Mouse (Mus musculus) intestine, postnatal 0 days (tissue): ENCODE results near the gene Hpcal1. TPM values are rescaled to one million over a fixed set of nuclear protein-coding genes. Genes with fewer than 3 reads are reported as not detected.

ENCODE experiments used
- ATAC-seq: fragments of 200-750 bp; cut with Nextera tagmentation; 2 replicates; pipeline ENCODE4 v1.8.0; 2017; ENCODE audit warnings: mild to moderate bottlenecking, moderate TSS enrichment, moderate library complexity
- H3K27ac ChIP-seq: fragments of 300-500 bp; sonication (generic); 2 replicates; pipeline ENCODE4 v1.5.1; 2014; ENCODE audit warnings: mild to moderate bottlenecking, low read depth, low read length, moderate library complexity
- H3K27me3 ChIP-seq: fragments of 300-500 bp; sonication (generic); replicated peaks from 2 replicates; pipeline ENCODE4 v1.6.1; 2014; ENCODE audit warnings: low read length, mixed read lengths; ENCODE audit not compliant: control insufficient read depth, insufficient read depth
- H3K36me3 ChIP-seq: fragments of 300-500 bp; sonication (generic); 2 replicates; pipeline ENCODE4 v1.6.1; 2014; ENCODE audit warnings: mild to moderate bottlenecking, moderate library complexity; ENCODE audit not compliant: control insufficient read depth, insufficient read depth
- H3K4me1 ChIP-seq: fragments of 300-500 bp; sonication (generic); replicated peaks from 2 replicates; pipeline ENCODE4 v1.6.1; 2014; ENCODE audit warnings: antibody characterized with exemption, low read length, mixed read lengths; ENCODE audit not compliant: control insufficient read depth, insufficient read depth
- H3K4me2 ChIP-seq: fragments of 300-500 bp; sonication (generic); replicated peaks from 2 replicates; pipeline ENCODE4 v1.6.1; 2014; ENCODE audit warnings: low read depth, mild to moderate bottlenecking, moderate library complexity
- H3K4me3 ChIP-seq: fragments of 300-500 bp; sonication (generic); 2 replicates; pipeline ENCODE4 v1.5.1; 2014; ENCODE audit warnings: low read depth, low read length
- H3K9ac ChIP-seq: fragments of 300-500 bp; sonication (generic); 2 replicates; pipeline ENCODE4 v1.6.1; 2014; ENCODE audit warnings: mild to moderate bottlenecking, low read depth, low read length
- H3K9me3 ChIP-seq: fragments of 300-500 bp; sonication (generic); 2 replicates; pipeline ENCODE4 v1.6.1; 2016; ENCODE audit warnings: mixed run types; ENCODE audit not compliant: control insufficient read depth
- CTCF ChIP-seq: sonication (generic); IDR thresholded peaks from 2 replicates; pipeline ENCODE4 v1.5.1; 2016; ENCODE audit warnings: low read depth, mild to moderate bottlenecking, control low read depth, antibody characterized with exemption, moderate library complexity
- WGBS: fragments of 180-500 bp; shearing (Covaris S2); extraction: QIAGEN DNeasy Blood & Tissue Kit; methylation state at CpG from one replicate; pipeline ENCODE4 v1.1.7; 2014; 5-methylcytosine and 5-hydroxymethylcytosine counted together
- polyA plus RNA-seq: library from polyadenylated mRNA; unstranded; fragments of >200 nt; fragmentation: Nextera tagmentation; extraction: Ambion mirVana; gene quantifications from 2 replicates; pipeline ENCODE4 v1.2.1, GENCODE M21; 2015

The Hpcal1 gene
- polyA plus RNA-seq, 1 experiment from 2014 or later: 32.3 TPM

GRCm38 (mm10) chr12:17712571-17712970 lies 21.9 kb downstream of the Hpcal1 start:
- no peak for TF ChIP-seq CTCF
- Histone ChIP-seq H3K27me3 (no peaks in the 10 kb centered on the region), H3K9me3 (no peaks in the 10 kb centered on the region), H3K4me2 (no peak overlapping the region), H3K4me1 (0 out of 2 replicates have a peak, but pooled peaks cover 17% of the 10 kb centered on the region), H3K9ac (no peak overlapping the region), H3K27ac (no peak overlapping the region), H3K36me3 (no peaks in the 10 kb centered on the region), H3K4me3 (no peak overlapping the region)
- ATAC-seq: no peak
- 30% methylated on average over 1 of the region's 1 CpGs for WGBS

GRCm38 (mm10) chr12:17715720-17716478 lies 25.2 kb downstream of the Hpcal1 start:
- Histone ChIP-seq H3K4me3 (no peak overlapping the region), H3K4me1 (0 out of 2 replicates have a peak, but pooled peaks cover 5% of the 10 kb centered on the region), H3K27ac (no peak overlapping the region), H3K36me3 (no peaks in the 10 kb centered on the region), H3K9me3 (no peaks in the 10 kb centered on the region), H3K4me2 (no peak overlapping the region), H3K27me3 (no peaks in the 10 kb centered on the region), H3K9ac (no peak overlapping the region)
- no peak for ATAC-seq
- no peak for TF ChIP-seq CTCF
- WGBS: 88% methylated on average over 4 of the region's 4 CpGs

GRCm38 (mm10) chr12:17717257-17717656 lies 26.6 kb downstream of the Hpcal1 start:
- WGBS: 83% methylated on average over 1 of the region's 1 CpGs
- no peak overlapping the region for H3K4me3 ChIP-seq
- no peaks in the 10 kb centered on the region for H3K4me1 ChIP-seq
- H3K9me3 ChIP-seq: no peaks in the 10 kb centered on the region
- H3K27ac ChIP-seq: no peak overlapping the region
- TF ChIP-seq CTCF: no peak
- H3K9ac ChIP-seq: no peak overlapping the region
- no peaks in the 10 kb centered on the region for H3K36me3 ChIP-seq
- H3K27me3 ChIP-seq: no peaks in the 10 kb centered on the region
- ATAC-seq: no peak
- no peak overlapping the region for H3K4me2 ChIP-seq

- ATAC-seq: no peak
- WGBS: 41% methylated on average over 6 of the region's 6 CpGs
- Histone ChIP-seq H3K9ac (no peak overlapping the region), H3K9me3 (no peaks in the 10 kb centered on the region), H3K27me3 (no peaks in the 10 kb centered on the region), H3K27ac (no peak overlapping the region), H3K4me2 (no peak overlapping the region), H3K4me1 (no peaks in the 10 kb centered on the region), H3K36me3 (no peaks in the 10 kb centered on the region), H3K4me3 (no peak overlapping the region)
- TF ChIP-seq CTCF: no peak
Measured at GRCm38 (mm10) chr12:17718146-17718545, 27.5 kb downstream of the Hpcal1 start.

DNA sequence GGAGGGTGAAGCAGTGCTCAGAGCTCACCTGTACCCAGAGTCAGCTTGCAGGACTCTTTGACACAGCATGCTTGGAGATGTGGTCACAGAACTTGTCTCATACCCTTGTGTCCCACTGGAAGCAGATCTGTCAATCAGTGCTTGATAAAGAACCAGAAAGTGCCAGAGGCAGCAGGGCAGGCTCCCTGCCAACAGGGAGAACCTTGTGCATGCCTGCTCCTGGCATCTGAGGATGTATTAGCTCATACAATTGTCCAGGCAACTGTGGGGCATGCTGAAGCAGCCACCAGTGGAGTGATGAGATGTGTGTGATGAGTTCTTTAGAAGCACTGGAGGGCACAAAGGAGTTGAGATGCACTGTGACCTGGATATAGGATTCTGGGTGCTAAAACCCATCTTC lies 30.4 kb downstream of the Hpcal1 start:
- H3K9ac ChIP-seq: no peak overlapping the region
- H3K4me3 ChIP-seq: no peak overlapping the region
- no peak for TF ChIP-seq CTCF
- no peak for ATAC-seq
- no peaks in the 10 kb centered on the region for H3K9me3 ChIP-seq
- H3K4me2 ChIP-seq: no peak overlapping the region
- H3K36me3 ChIP-seq: no peaks in the 10 kb centered on the region
- H3K27ac ChIP-seq: no peak overlapping the region
- H3K27me3 ChIP-seq: no peaks in the 10 kb centered on the region
- H3K4me1 ChIP-seq: peaks cover 16% of the 10 kb centered on the region

DNA sequence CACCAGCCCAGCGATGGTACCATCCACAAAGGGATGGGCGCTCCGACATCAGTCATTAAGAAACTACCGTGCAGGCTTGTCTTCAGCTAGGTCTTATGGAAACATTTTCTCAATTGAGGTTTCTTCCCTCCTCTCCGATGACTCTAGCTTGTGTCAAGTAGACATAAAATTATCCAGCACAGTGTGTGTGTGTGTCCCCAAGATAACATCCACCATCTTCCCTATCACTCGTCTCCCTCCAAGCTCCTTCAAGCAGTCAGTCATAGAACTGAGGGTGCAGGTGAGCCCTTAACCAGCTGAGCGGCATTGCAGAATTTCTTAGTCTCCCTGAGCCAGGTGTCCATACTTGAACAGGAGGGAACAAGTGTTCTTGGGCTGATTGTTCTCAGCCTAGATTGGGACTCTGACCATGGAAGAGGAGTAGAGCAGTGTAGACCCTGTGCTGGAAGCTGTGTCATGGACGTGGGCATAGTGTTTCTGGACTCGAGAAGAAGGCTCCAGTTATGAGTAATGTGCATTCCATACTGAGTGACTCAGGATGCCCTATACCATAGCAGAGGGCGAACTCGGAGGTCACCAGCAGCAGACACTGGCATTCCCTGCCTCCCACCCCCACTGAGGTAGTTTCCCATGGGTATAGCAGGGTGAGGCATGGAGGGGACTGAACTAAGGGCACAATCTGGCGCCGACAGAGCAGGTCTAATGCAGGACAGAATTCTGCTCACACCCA lies 32.0 kb downstream of the Hpcal1 start:
- TF ChIP-seq CTCF: no peak
- Histone ChIP-seq H3K27ac (no peak overlapping the region), H3K9me3 (no peaks in the 10 kb centered on the region), H3K4me2 (no peak overlapping the region), H3K4me3 (no peak overlapping the region), H3K36me3 (no peaks in the 10 kb centered on the region), H3K27me3 (no peaks in the 10 kb centered on the region), H3K4me1 (peaks cover 21% of the 10 kb centered on the region), H3K9ac (no peak overlapping the region)
- 91% methylated on average over 13 of the region's 13 CpGs for WGBS
- ATAC-seq: no peak
